Mouse (Mus musculus) forebrain, embryonic 14.5 days (tissue): Measurements from ENCODE around the gene Scamp4. TPM values are rescaled to one million over a fixed set of nuclear protein-coding genes. Genes with fewer than 3 reads are reported as not detected.

ENCODE experiments used
- ATAC-seq: fragments of 200-750 bp; cut with Nextera tagmentation; 2 replicates; pipeline ENCODE4 v1.8.0; 2017; ENCODE audit warnings: mild to moderate bottlenecking, moderate library complexity
- DNase-seq: peaks from one replicate; pipeline ENCODE4 v3.0.0-alpha.2; 2015; ENCODE audit warnings: low spot score
- H3K27ac ChIP-seq: fragments of 300-500 bp; sonication (generic); 2 replicates; pipeline ENCODE4 v1.5.1; 2014; ENCODE audit warnings: low read depth, mild to moderate bottlenecking, control low read depth, low read length, moderate library complexity
- H3K27me3 ChIP-seq: fragments of 300-500 bp; sonication (generic); replicated peaks from 2 replicates; pipeline ENCODE4 v1.6.1; 2014; ENCODE audit warnings: low read length, control low read depth, mixed read lengths; ENCODE audit not compliant: control insufficient read depth, insufficient read depth
- H3K36me3 ChIP-seq: fragments of 300-500 bp; sonication (generic); 2 replicates; pipeline ENCODE4 v1.6.1; 2014; ENCODE audit warnings: low read length, control low read depth; ENCODE audit not compliant: control insufficient read depth, insufficient read depth
- H3K4me1 ChIP-seq: fragments of 300-500 bp; sonication (generic); 2 replicates; pipeline ENCODE4 v1.6.1; 2014; ENCODE audit warnings: antibody characterized with exemption, low read length, control low read depth; ENCODE audit not compliant: control insufficient read depth, insufficient read depth
- H3K4me2 ChIP-seq: fragments of 300-500 bp; sonication (generic); 2 replicates; pipeline ENCODE4 v1.6.1; 2014; ENCODE audit warnings: mild to moderate bottlenecking, control low read depth, low read length
- H3K4me3 ChIP-seq: fragments of 300-500 bp; sonication (generic); 2 replicates; pipeline ENCODE4 v1.5.1; 2014; ENCODE audit warnings: low read depth, low read length, control low read depth
- H3K9ac ChIP-seq: fragments of 300-500 bp; sonication (generic); 2 replicates; pipeline ENCODE4 v1.6.1; 2014; ENCODE audit warnings: mild to moderate bottlenecking, low read length, control low read depth, moderate library complexity
- H3K9me3 ChIP-seq: fragments of 300-500 bp; sonication (generic); replicated peaks from 2 replicates; pipeline ENCODE4 v1.6.1; 2016; ENCODE audit warnings: low read length, control low read depth, mixed read lengths; ENCODE audit not compliant: control insufficient read depth
- WGBS: fragments of 180-500 bp; shearing (Covaris S2); extraction: QIAGEN DNeasy Blood & Tissue Kit; methylation state at CpG from one replicate; pipeline ENCODE4 v1.1.7; 2014; 5-methylcytosine and 5-hydroxymethylcytosine counted together
- polyA plus RNA-seq: library from polyadenylated mRNA; unstranded; fragments of >200 nt; fragmentation: Nextera tagmentation; extraction: Ambion mirVana; gene quantifications from 2 replicates; pipeline ENCODE4 v1.2.1, GENCODE M21; 2014

Gene Scamp4
- polyA plus RNA-seq, 1 experiment from 2014 or later = 57.7 TPM

GRCm38 (mm10) chr10:80650392-80650791 lies 47.7 kb downstream of the Scamp4 start:
- no peak overlapping the region for H3K4me2 ChIP-seq
- DNase-seq = no peak
- H3K9ac ChIP-seq = no peak overlapping the region
- no peak for ATAC-seq
- H3K4me1 ChIP-seq = peaks cover 4% of the 10 kb centered on the region
- H3K9me3 ChIP-seq = no peaks in the 10 kb centered on the region
- H3K27me3 ChIP-seq = no peaks in the 10 kb centered on the region
- H3K4me3 ChIP-seq = no peak overlapping the region
- 93% methylated on average over 10 of the region's 10 CpGs for WGBS
- H3K36me3 ChIP-seq = peaks cover 29% of the 10 kb centered on the region
- H3K27ac ChIP-seq = no peak overlapping the region

- H3K27ac ChIP-seq = no peak overlapping the region
- ATAC-seq = no peak
These were observed 50.6 kb downstream of the Scamp4 start for GRCm38 (mm10) chr10:80653156-80653720.

GRCm38 (mm10) chr10:80654866-80655265 lies 52.2 kb downstream of the Scamp4 start:
- peak overlapping the region; percentile 96; the same call in 1 of the 2 replicates for H3K9ac ChIP-seq
- no peak overlapping the region for H3K27ac ChIP-seq
- ATAC-seq (no peak), DNase-seq (no peak)
- H3K36me3 ChIP-seq = peaks cover 3% of the 10 kb centered on the region; the same call in 1 of the 2 replicates
- peak overlapping the region; percentile 92 for H3K4me2 ChIP-seq
- peaks cover 8% of the 10 kb centered on the region for H3K4me1 ChIP-seq
- H3K4me3 ChIP-seq = peak overlapping the region; percentile 90; the same call in 1 of the 2 replicates
- WGBS = 89% methylated on average over 6 of the region's 6 CpGs
- H3K27me3 ChIP-seq = no peaks in the 10 kb centered on the region
- no peaks in the 10 kb centered on the region for H3K9me3 ChIP-seq

More at GRCm38 (mm10) chr10:80653156-80653720, 50.6 kb downstream of the Scamp4 start:
- 90% methylated on average over 6 of the region's 6 CpGs for WGBS
- Histone ChIP-seq H3K27me3 (no peaks in the 10 kb centered on the region), H3K4me3 (no peak overlapping the region), H3K9ac (0 out of 2 replicates have a peak overlapping the region, but pooled peaks have one; percentile 21), H3K4me1 (peaks cover 8% of the 10 kb centered on the region), H3K4me2 (no peak overlapping the region), H3K36me3 (peaks cover 4% of the 10 kb centered on the region; the same call in 1 of the 2 replicates), H3K9me3 (no peaks in the 10 kb centered on the region)
- no peak for DNase-seq

GRCm38 (mm10) chr10:80655406-80656129 lies 52.9 kb downstream of the Scamp4 start:
- WGBS = 4% methylated on average over 10 of the region's 12 CpGs
- H3K27me3 ChIP-seq = no peaks in the 10 kb centered on the region

GRCm38 (mm10) chr10:80656130-80656862 lies 53.6 kb downstream of the Scamp4 start:
- ATAC-seq (peak; percentile 87), DNase-seq (peak; percentile 99)
- Histone ChIP-seq H3K27ac (peak overlapping the region; percentile 93), H3K36me3 (peaks cover 3% of the 10 kb centered on the region; the same call in 1 of the 2 replicates), H3K4me2 (peak overlapping the region; percentile 92), H3K4me3 (peak overlapping the region; percentile 90), H3K9me3 (no peaks in the 10 kb centered on the region), H3K27me3 (no peaks in the 10 kb centered on the region), H3K4me1 (peaks cover 8% of the 10 kb centered on the region), H3K9ac (peak overlapping the region; percentile 96)
- under 1% methylated on average over 71 of the region's 72 CpGs for WGBS

More at GRCm38 (mm10) chr10:80655406-80656129, 52.9 kb downstream of the Scamp4 start:
- peak; percentile 45 for ATAC-seq
- peaks cover 3% of the 10 kb centered on the region; the same call in 1 of the 2 replicates for H3K36me3 ChIP-seq
- peak overlapping the region; percentile 96 for H3K9ac ChIP-seq
- peaks cover 8% of the 10 kb centered on the region for H3K4me1 ChIP-seq
- H3K9me3 ChIP-seq = no peaks in the 10 kb centered on the region
- DNase-seq = no peak
- H3K27ac ChIP-seq = peak overlapping the region; percentile 93
- H3K4me2 ChIP-seq = peak overlapping the region; percentile 92
- H3K4me3 ChIP-seq = peak overlapping the region; percentile 90

- peak within 1 kb of the TSS; percentile 92 for H3K4me2 ChIP-seq
- H3K27ac ChIP-seq = peak within 1 kb of the TSS; percentile 93
- no peaks in the 10 kb centered on the region for H3K27me3 ChIP-seq
- H3K4me1 ChIP-seq = peaks cover 8% of the 10 kb centered on the region
- peak; percentile 38; the same call in 1 of the 2 replicates for ATAC-seq
- H3K9ac ChIP-seq = peak within 1 kb of the TSS; percentile 96
- DNase-seq = no peak
- H3K4me3 ChIP-seq = peak within 1 kb of the TSS; percentile 90
- H3K36me3 ChIP-seq = peaks cover 3% of the 10 kb centered on the region; the same call in 1 of the 2 replicates
- 23% methylated on average over 15 of the region's 15 CpGs for WGBS
- no peaks in the 10 kb centered on the region for H3K9me3 ChIP-seq
These were observed 54.4 kb downstream of the Scamp4 start, which contains the start of gene Btbd2 for GRCm38 (mm10) chr10:80656863-80657623. Btbd2 (minus strand) TSS chr10:80657071.

- Histone ChIP-seq H3K4me2 (no peak overlapping the region), H3K9me3 (no peaks in the 10 kb centered on the region), H3K27ac (no peak overlapping the region), H3K36me3 (no peaks in the 10 kb centered on the region), H3K27me3 (no peaks in the 10 kb centered on the region), H3K9ac (no peak overlapping the region), H3K4me3 (no peak overlapping the region), H3K4me1 (peaks cover 8% of the 10 kb centered on the region)
- 89% methylated on average over 14 of the region's 14 CpGs for WGBS
- ATAC-seq = no peak
- no peak for DNase-seq
These were observed 55.6 kb downstream of the Scamp4 start for GRCm38 (mm10) chr10:80658194-80658840.

GRCm38 (mm10) chr10:80658841-80659202 lies 56.1 kb downstream of the Scamp4 start:
- Histone ChIP-seq H3K36me3 (no peaks in the 10 kb centered on the region), H3K4me2 (no peak overlapping the region), H3K27me3 (no peaks in the 10 kb centered on the region), H3K27ac (no peak overlapping the region), H3K4me3 (no peak overlapping the region), H3K9me3 (no peaks in the 10 kb centered on the region), H3K9ac (no peak overlapping the region), H3K4me1 (peaks cover 8% of the 10 kb centered on the region)
- ATAC-seq (no peak), DNase-seq (no peak)
- 78% methylated on average over 4 of the region's 4 CpGs for WGBS
